ENCODE assay signal across 8 mouse cellular contexts in genomic region chr3:68676831-68677303, GRCm38 (mm10). TPM values are rescaled to one million over a fixed set of nuclear protein-coding genes. Genes with fewer than 3 reads are reported as not detected.
DNase-seq lines count a peak whose midpoint lies in the region; ATAC-seq and TF ChIP-seq lines count a peak whose summit lies in the region.

No protein-coding gene starts in this region.

- TF ChIP-seq CTCF in liver, embryonic 14.5 days (IDR thresholded peaks at IDR 0.05; ENCODE audit: low read depth) = no peak

- no peaks in the 10 kb centered on the region for H3K36me3 ChIP-seq in hindbrain, embryonic 13.5 days
- no peaks in the 10 kb centered on the region for H3K36me3 ChIP-seq in hindbrain, embryonic 11.5 days (ENCODE audit: control insufficient read depth, insufficient read depth, low read length)
- no peaks in the 10 kb centered on the region for H3K36me3 ChIP-seq in liver, embryonic 14.5 days (replicated peaks; ENCODE audit: control insufficient read depth, insufficient read depth, low read depth)

- H3K27ac ChIP-seq in hindbrain, embryonic 13.5 days = no peak overlapping the region
- H3K27ac ChIP-seq in hindbrain, embryonic 11.5 days (ENCODE audit: low read depth, low read length) = no peak overlapping the region
- H3K27ac ChIP-seq in liver, embryonic 14.5 days = no peak overlapping the region

- H3K4me1 ChIP-seq in hindbrain, embryonic 13.5 days (replicated peaks) = no peaks in the 10 kb centered on the region
- no peaks in the 10 kb centered on the region for H3K4me1 ChIP-seq in hindbrain, embryonic 11.5 days (replicated peaks; ENCODE audit: control insufficient read depth, insufficient read depth, low read length)
- H3K4me1 ChIP-seq in liver, embryonic 14.5 days (replicated peaks; ENCODE audit: control insufficient read depth in 2 of 2, insufficient read depth in 2 of 2, low read length in 1 of 2) = peaks cover 0 to 9% of the 10 kb centered on the region in 2 experiments; a peak in 1 of 4 replicates

- H3K9ac ChIP-seq in hindbrain, embryonic 13.5 days = no peak overlapping the region
- no peak overlapping the region for H3K9ac ChIP-seq in hindbrain, embryonic 11.5 days (ENCODE audit: low read depth, low read length)
- no peak overlapping the region for H3K9ac ChIP-seq in liver, embryonic 14.5 days (replicated peaks)

- TF ChIP-seq EP300 in liver, embryonic 14.5 days (IDR thresholded peaks at IDR 0.05; ENCODE audit: low read depth) = no peak

- no peaks in the 10 kb centered on the region for H3K27me3 ChIP-seq in hindbrain, embryonic 13.5 days
- H3K27me3 ChIP-seq in hindbrain, embryonic 11.5 days (ENCODE audit: control insufficient read depth, insufficient read depth, low read length) = no peaks in the 10 kb centered on the region
- no peaks in the 10 kb centered on the region for H3K27me3 ChIP-seq in liver, embryonic 14.5 days (ENCODE audit: control insufficient read depth, insufficient read depth, low read length)

- H3K4me2 ChIP-seq in hindbrain, embryonic 13.5 days = peak overlapping the region; percentile 29
- no peak overlapping the region for H3K4me2 ChIP-seq in hindbrain, embryonic 11.5 days (replicated peaks; ENCODE audit: low read depth, low read length)
- H3K4me2 ChIP-seq in liver, embryonic 14.5 days (ENCODE audit: low read depth) = peak overlapping the region; percentile 54

- 47% methylated on average over 17 of the region's 17 CpGs for WGBS in hindbrain, embryonic 13.5 days
- 42% methylated on average over 16 of the region's 17 CpGs for whole genome bisulfite sequencing in hindbrain, embryonic 11.5 days
- 8% methylated on average over 17 of the region's 17 CpGs for WGBS in liver, embryonic 14.5 days (ENCODE audit: insufficient replicate concordance)

- no peaks in the 10 kb centered on the region for H3K9me3 ChIP-seq in hindbrain, embryonic 13.5 days
- H3K9me3 ChIP-seq in hindbrain, embryonic 11.5 days (ENCODE audit: control insufficient read depth, low read length) = no peaks in the 10 kb centered on the region
- H3K9me3 ChIP-seq in liver, embryonic 14.5 days (ENCODE audit: control insufficient read depth, low read length) = no peaks in the 10 kb centered on the region

- DNase-seq in hindbrain, embryonic 11.5 days (ENCODE audit: low spot score) = no peak
- peak; percentile 62 for DNase-seq in adrenal gland, adult 2 months
- peak; percentile 54 for DNase-seq in gastrocnemius, postnatal 14 days
- peak; percentile 31 for DNase-seq in kidney, postnatal 10 days
- peak; percentile 14 to 29 (median 17) for DNase-seq in liver, embryonic 14.5 days (ENCODE audit: low read depth in 3 of 3, low spot score in 3 of 3)
- DNase-seq in right cerebral cortex, adult 2 months (ENCODE audit: low spot score in 2 of 2) = peak; percentile 83 to 85
- DNase-seq in yolk sac, embryonic 10.5 days (ENCODE audit: low spot score) = peak; percentile 34

- no peak overlapping the region for H3K4me3 ChIP-seq in hindbrain, embryonic 13.5 days
- no peak overlapping the region for H3K4me3 ChIP-seq in hindbrain, embryonic 11.5 days (ENCODE audit: low read depth, low read length)
- H3K4me3 ChIP-seq in liver, embryonic 14.5 days (ENCODE audit: insufficient read depth in 1 of 2, low read depth in 2 of 2, low read length in 2 of 2) = peak overlapping the region in 1 of 2 experiments; percentile 44; a peak in 2 of 4 replicates

- intact Hi-C loops in gastrocnemius, postnatal 14 days (cut with DNase I; ENCODE audit: low total_unique reads) = no loop called here

- no peak for ATAC-seq in hindbrain, embryonic 13.5 days (ENCODE audit: low FRiP score)
- no peak for ATAC-seq in hindbrain, embryonic 11.5 days (ENCODE audit: low FRiP score)
- ATAC-seq in liver, embryonic 14.5 days (ENCODE audit: insufficient read depth) = peak; percentile 57; the same call in 1 of the 2 replicates

RNA-seq across cellular contexts. Expression of gene Il12a, which starts 13.6 kb away (rescaled TPM):
- polyA plus RNA-seq in hindbrain, embryonic 13.5 days (2015; fragmentation: Nextera tagmentation; extraction: Ambion mirVana) = not detected in 2 replicates
- polyA plus RNA-seq in hindbrain, embryonic 11.5 days (2014; fragmentation: Nextera tagmentation; extraction: Ambion mirVana) = 0.19 TPM in 1 of 2 replicates, not detected in the other
- total RNA-seq in adrenal gland, adult 2 months (2021) = under 1 TPM; 0.52 to 0.97 TPM
- polyA plus RNA-seq in adrenal gland, adult 2 months (2012; rRNA removed) = 0.19 TPM in 1 of 2 replicates, not detected in the other
- total RNA-seq in gastrocnemius, postnatal 14 days (2021) = 1 to 10 TPM; 3.4 to 4.1 TPM
- 1.9 and 2.3 TPM in 2 replicates for polyA plus RNA-seq in liver, embryonic 14.5 days (2012; rRNA removed)
- polyA plus RNA-seq in liver, embryonic 14.5 days (2014; fragmentation: Nextera tagmentation; extraction: Ambion mirVana) = 1.8 and 1.9 TPM in 2 replicates
